18 mouse cellular contexts compared by ENCODE assay signal in the genomic region with DNA sequence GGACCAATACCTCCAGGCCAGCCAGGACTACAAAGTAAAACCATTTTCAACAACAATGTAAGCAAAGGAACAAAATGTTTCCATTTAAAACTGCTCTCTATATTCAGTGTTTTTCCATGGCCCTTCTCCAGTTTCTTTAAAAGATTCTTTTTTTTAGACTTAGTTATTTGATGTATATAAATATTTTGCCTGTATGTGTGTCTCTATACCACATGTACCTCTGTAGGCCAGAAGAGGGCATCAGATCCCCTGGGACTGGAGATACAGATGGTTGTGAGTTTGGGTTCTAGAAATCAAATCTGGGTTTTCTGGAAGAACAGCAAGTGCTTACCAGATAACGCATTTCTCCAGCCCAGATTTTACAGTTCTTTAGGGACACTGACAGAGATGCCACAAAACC. TPM values are rescaled to one million over a fixed set of nuclear protein-coding genes. Genes with fewer than 3 reads are reported as not detected.
DNase-seq lines count a peak whose midpoint lies in the region; ATAC-seq and TF ChIP-seq lines count a peak whose summit lies in the region.
"Had no signal": no experiment of that assay in that cellular context is flagged by ENCODE, and none has a peak within 500 bp of the region (broad histone marks: within the 10 kb centered on the region; RNA-seq: fewer than 3 reads in every experiment).

No protein-coding gene starts in this region.

- no peak for TF ChIP-seq POLR2A in brain, embryonic 14.5 days (IDR thresholded peaks at IDR 0.05; ENCODE audit: borderline replicate concordance, extremely low read depth, insufficient read depth, insufficient read length, poor library complexity, severe bottlenecking)

- H3K27me3 ChIP-seq in liver, embryonic 14.5 days (ENCODE audit: control insufficient read depth, insufficient read depth, low read length): no peaks in the 10 kb centered on the region
- H3K27me3 ChIP-seq in liver, embryonic 12.5 days (replicated peaks): no peaks in the 10 kb centered on the region
- no peaks in the 10 kb centered on the region for H3K27me3 ChIP-seq in limb, embryonic 10.5 days (ENCODE audit: low read depth, poor library complexity, severe bottlenecking)
- H3K27me3 ChIP-seq: forebrain, embryonic 13.5 days had no signal

- H3K9me3 ChIP-seq in liver, embryonic 14.5 days (ENCODE audit: control insufficient read depth, low read length): no peaks in the 10 kb centered on the region
- H3K9me3 ChIP-seq in liver, embryonic 12.5 days (replicated peaks): no peaks in the 10 kb centered on the region
- no peaks in the 10 kb centered on the region for H3K9me3 ChIP-seq in limb, embryonic 10.5 days (replicated peaks)
- H3K9me3 ChIP-seq: forebrain, embryonic 13.5 days; heart, embryonic 10.5 days; midbrain, embryonic 10.5 days had no signal

- TF ChIP-seq EP300 in liver, embryonic 14.5 days (IDR thresholded peaks at IDR 0.05; ENCODE audit: low read depth): no peak

- H3K9ac ChIP-seq in liver, embryonic 14.5 days (replicated peaks): no peak overlapping the region
- no peak overlapping the region for H3K9ac ChIP-seq in liver, embryonic 12.5 days
- H3K9ac ChIP-seq: forebrain, embryonic 13.5 days had no signal

- TF ChIP-seq CTCF in liver, embryonic 14.5 days (IDR thresholded peaks at IDR 0.05; ENCODE audit: low read depth): peak; percentile 43; the same call in 1 of the 2 replicates
- peak; percentile 8; the same call in 1 of the 2 replicates for TF ChIP-seq CTCF in brain, embryonic 14.5 days (IDR thresholded peaks at IDR 0.05; ENCODE audit: borderline replicate concordance, extremely low read depth, insufficient read depth, insufficient read length)

- peak; percentile 43 for DNase-seq in cerebellum, adult 9-10 months
- DNase-seq in cerebellum, postnatal 25 days: no peak
- no peak for DNase-seq in liver, embryonic 14.5 days (ENCODE audit: low read depth in 3 of 3, low spot score in 3 of 3)
- DNase-seq in 416B (ENCODE audit: low read depth): peak; percentile 47
- DNase-seq in brain, embryonic 14.5 days (ENCODE audit: low read depth): no peak
- DNase-seq in limb, embryonic 10.5 days (ENCODE audit: low spot score): no peak
- DNase-seq: adrenal gland, postnatal 36 days; cerebellum, adult 11 months; gastrocnemius, adult 2 months; spleen, adult 18-20 months had no signal

- WGBS in liver, embryonic 14.5 days (ENCODE audit: insufficient replicate concordance): 27% methylated on average over 1 of the region's 1 CpGs
- WGBS in liver, embryonic 12.5 days (ENCODE audit: insufficient replicate concordance): 42% methylated on average over 1 of the region's 1 CpGs
- WGBS in limb, embryonic 10.5 days: 71% methylated on average over 1 of the region's 1 CpGs

- H3K4me2 ChIP-seq in liver, embryonic 14.5 days (ENCODE audit: low read depth): no peak overlapping the region
- H3K4me2 ChIP-seq in liver, embryonic 12.5 days: no peak overlapping the region
- H3K4me2 ChIP-seq: forebrain, embryonic 13.5 days; liver, embryonic 11.5 days had no signal

- H3K4me3 ChIP-seq in liver, embryonic 14.5 days (ENCODE audit: insufficient read depth in 1 of 2, low read depth in 2 of 2, low read length in 2 of 2): no peak overlapping the region
- H3K4me3 ChIP-seq in liver, embryonic 12.5 days: no peak overlapping the region
- H3K4me3 ChIP-seq in limb, embryonic 10.5 days: no peak overlapping the region
- H3K4me3 ChIP-seq: forebrain, embryonic 13.5 days; gastrocnemius, adult 2 months; heart, embryonic 10.5 days; midbrain, embryonic 10.5 days had no signal

- H3K36me3 ChIP-seq in liver, embryonic 14.5 days (replicated peaks; ENCODE audit: control insufficient read depth, insufficient read depth, low read depth): no peaks in the 10 kb centered on the region; the same call in 1 of the 2 replicates
- H3K36me3 ChIP-seq in liver, embryonic 12.5 days: peaks cover 18% of the 10 kb centered on the region
- H3K36me3 ChIP-seq in limb, embryonic 10.5 days: peaks cover 34% of the 10 kb centered on the region

- ATAC-seq in liver, embryonic 14.5 days (ENCODE audit: insufficient read depth): no peak
- ATAC-seq in liver, embryonic 12.5 days: no peak
- ATAC-seq in erythroid progenitor cell, adult 5-6 weeks (replicated peaks; ENCODE audit: low FRiP score, poor library complexity, severe bottlenecking): no peak
- ATAC-seq: activated CD4-positive, CD25-positive, alpha-beta regulatory T cell, adult 4 months; forebrain, embryonic 13.5 days; inflammation-experienced regulatory T-cells, adult 6 months had no signal

- H3K4me1 ChIP-seq in liver, embryonic 14.5 days (replicated peaks; ENCODE audit: control insufficient read depth in 2 of 2, insufficient read depth in 2 of 2, low read length in 1 of 2): peaks cover 10 to 15% of the 10 kb centered on the region in 2 experiments
- peaks cover 37% of the 10 kb centered on the region for H3K4me1 ChIP-seq in liver, embryonic 12.5 days
- H3K4me1 ChIP-seq in limb, embryonic 10.5 days: peaks cover 11% of the 10 kb centered on the region

- H3K27ac ChIP-seq in liver, embryonic 14.5 days: no peak overlapping the region
- H3K27ac ChIP-seq in liver, embryonic 12.5 days: no peak overlapping the region
- no peak overlapping the region for H3K27ac ChIP-seq in limb, embryonic 10.5 days
- H3K27ac ChIP-seq: forebrain, embryonic 13.5 days; gastrocnemius, adult 2 months; heart, embryonic 10.5 days; midbrain, embryonic 10.5 days had no signal

RNA-seq across cellular contexts. Expression of gene Vps35l, which starts 1.3 kb away (rescaled TPM):
- polyA plus RNA-seq in liver, embryonic 14.5 days (2012; rRNA removed): 26.1 and 31.1 TPM in 2 replicates
- polyA plus RNA-seq in liver, embryonic 14.5 days (2014; fragmentation: Nextera tagmentation; extraction: Ambion mirVana): 32.0 and 33.2 TPM in 2 replicates
- polyA plus RNA-seq in liver, embryonic 12.5 days (2016; fragmentation: Nextera tagmentation; extraction: Ambion mirVana): 45.7 and 49.6 TPM in 2 replicates
- 80.9 and 91.5 TPM in 2 replicates for polyA plus RNA-seq in brain, embryonic 14.5 days (2012; rRNA removed)
- polyA plus RNA-seq in limb, embryonic 10.5 days (2016; fragmentation: Nextera tagmentation; extraction: Ambion mirVana): 58.5 and 60.2 TPM in 2 replicates
- 21.3 and 61.6 TPM in 2 replicates for total RNA-seq in erythroid progenitor cell, adult 5-6 weeks (2015; ENCODE audit: low replicate concordance)
- total RNA-seq in erythroid progenitor cell, adult 5-6 weeks (2017; ENCODE audit: low replicate concordance): 42.4 and 42.9 TPM in 2 replicates

RNA-seq across cellular contexts. Expression of gene Ccp110, which starts 26.4 kb away (rescaled TPM):
- polyA plus RNA-seq in liver, embryonic 14.5 days (2012; rRNA removed): 8.6 and 13.8 TPM in 2 replicates
- polyA plus RNA-seq in liver, embryonic 14.5 days (2014; fragmentation: Nextera tagmentation; extraction: Ambion mirVana): 4.2 and 5.2 TPM in 2 replicates
- 10.4 and 10.8 TPM in 2 replicates for polyA plus RNA-seq in liver, embryonic 12.5 days (2016; fragmentation: Nextera tagmentation; extraction: Ambion mirVana)
- polyA plus RNA-seq in brain, embryonic 14.5 days (2012; rRNA removed): 49.5 and 53.2 TPM in 2 replicates
- 27.8 and 35.1 TPM in 2 replicates for polyA plus RNA-seq in limb, embryonic 10.5 days (2016; fragmentation: Nextera tagmentation; extraction: Ambion mirVana)
- total RNA-seq in erythroid progenitor cell, adult 5-6 weeks (2015; ENCODE audit: low replicate concordance): 95.9 and 114 TPM in 2 replicates
- total RNA-seq in erythroid progenitor cell, adult 5-6 weeks (2017; ENCODE audit: low replicate concordance): 103 and 138 TPM in 2 replicates

RNA-seq across cellular contexts. Expression of gene Gde1, which starts 33.2 kb away (rescaled TPM):
- polyA plus RNA-seq in liver, embryonic 14.5 days (2012; rRNA removed): 25.1 and 27.5 TPM in 2 replicates
- 46.3 and 46.9 TPM in 2 replicates for polyA plus RNA-seq in liver, embryonic 14.5 days (2014; fragmentation: Nextera tagmentation; extraction: Ambion mirVana)
- 45.7 and 51.8 TPM in 2 replicates for polyA plus RNA-seq in liver, embryonic 12.5 days (2016; fragmentation: Nextera tagmentation; extraction: Ambion mirVana)
- polyA plus RNA-seq in brain, embryonic 14.5 days (2012; rRNA removed): 154 and 228 TPM in 2 replicates
- polyA plus RNA-seq in limb, embryonic 10.5 days (2016; fragmentation: Nextera tagmentation; extraction: Ambion mirVana): 62.8 and 64.9 TPM in 2 replicates
- 39.4 and 50.5 TPM in 2 replicates for total RNA-seq in erythroid progenitor cell, adult 5-6 weeks (2015; ENCODE audit: low replicate concordance)
- 39.7 and 47.5 TPM in 2 replicates for total RNA-seq in erythroid progenitor cell, adult 5-6 weeks (2017; ENCODE audit: low replicate concordance)

Comparison
In these comparisons a context has a peak if more than half of its experiments do, and no peak if none do; other contexts are left out.
1. DNase-seq: peak in cerebellum, adult 9-10 months (single experiment) and 416B (single experiment); none in cerebellum, postnatal 25 days (0 of 2), liver, embryonic 14.5 days (0 of 3), brain, embryonic 14.5 days (single experiment) and limb, embryonic 10.5 days (single experiment).